ENCODE assay signal across 8 mouse cellular contexts in the genomic region with DNA sequence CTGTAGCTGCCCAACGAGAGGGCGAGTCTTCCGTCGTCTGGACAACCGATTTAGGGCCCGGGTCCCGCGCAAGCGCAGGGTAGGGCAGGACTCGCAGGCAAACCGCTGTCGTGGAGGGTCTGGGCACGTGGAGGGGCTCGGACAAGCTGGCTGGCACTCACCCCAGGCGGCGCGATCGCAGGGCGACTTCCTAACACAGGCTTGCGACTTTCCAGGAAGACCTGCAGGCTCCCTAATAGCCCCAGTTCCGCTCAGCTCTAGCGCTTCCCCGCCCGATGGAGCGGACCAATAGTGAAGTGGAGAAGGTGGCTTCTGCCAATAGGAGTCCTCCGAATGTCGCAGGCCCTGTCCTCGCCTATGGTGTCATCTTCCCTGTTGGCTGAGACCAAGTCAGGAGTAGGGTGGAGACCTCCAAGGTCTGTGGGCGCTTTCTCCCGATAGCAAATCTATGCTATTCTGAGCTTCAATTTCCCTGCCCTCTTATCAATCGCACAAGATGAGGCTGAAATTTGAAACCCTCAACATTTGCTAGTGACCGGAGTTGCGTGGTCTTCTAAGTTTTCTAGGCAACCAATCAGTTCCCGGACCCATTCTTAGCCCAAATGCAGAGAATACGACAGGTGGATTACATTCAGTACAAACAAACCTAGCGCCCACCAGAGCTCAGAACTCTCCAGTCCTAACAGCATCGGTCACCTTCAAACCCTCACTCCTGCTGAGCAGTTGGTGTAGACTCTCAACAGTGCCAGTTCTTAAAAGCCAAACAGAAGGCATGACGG. TPM values are rescaled to one million over a fixed set of nuclear protein-coding genes. Genes with fewer than 3 reads are reported as not detected.
DNase-seq lines count a peak whose midpoint lies in the region; ATAC-seq lines count a peak whose summit lies in the region.

No protein-coding gene starts in this region.

- intact Hi-C loops in gastrocnemius, postnatal 36 days (cut with DNase I), result no loop called here
- intact Hi-C loops in left cerebral cortex, postnatal 25 days (cut with DNase I), result loop anchor here (5.0 kb wide), 1 partner anchor 59 kb away; a partner anchor contains a TSS

- no peaks in the 10 kb centered on the region for H3K4me1 ChIP-seq in intestine, embryonic 16.5 days (ENCODE audit: control insufficient read depth, insufficient read depth, low read length)

- WGBS in intestine, embryonic 16.5 days, result 12% methylated on average over 38 of the region's 38 CpGs

- H3K4me3 ChIP-seq in intestine, embryonic 16.5 days (ENCODE audit: low read length), result peak overlapping the region; percentile 63

- no peaks in the 10 kb centered on the region for H3K9me3 ChIP-seq in intestine, embryonic 16.5 days (ENCODE audit: control insufficient read depth, low read length)

- H3K9ac ChIP-seq in intestine, embryonic 16.5 days (ENCODE audit: low read depth, low read length), result peak overlapping the region; percentile 79

- H3K27me3 ChIP-seq in intestine, embryonic 16.5 days (replicated peaks; ENCODE audit: control insufficient read depth, insufficient read depth, low read length), result no peaks in the 10 kb centered on the region

- peak overlapping the region; percentile 60 for H3K4me2 ChIP-seq in intestine, embryonic 16.5 days (ENCODE audit: low read depth, low read length)

- H3K36me3 ChIP-seq in intestine, embryonic 16.5 days (ENCODE audit: control insufficient read depth, insufficient read depth, low read length), result no peaks in the 10 kb centered on the region

- peak; percentile 99 for ATAC-seq in intestine, embryonic 16.5 days

- no peak overlapping the region for H3K27ac ChIP-seq in intestine, embryonic 16.5 days (ENCODE audit: low read length)

- peak; percentile 90 for DNase-seq in adrenal gland, adult 2 months
- peak; percentile 83 for DNase-seq in embryo, embryonic 11 days
- peak; percentile 60 to 66 for DNase-seq in gastrocnemius, postnatal 36 days
- peak; percentile 74 to 90 for DNase-seq in left cerebral cortex, postnatal 25 days (ENCODE audit: low spot score in 2 of 2)
- DNase-seq in mesoderm, embryonic 11.5 days (ENCODE audit: low read depth, low spot score), result peak; percentile 84
- peak; percentile 76 for DNase-seq in right cerebral cortex, postnatal 25 days
- DNase-seq in urinary bladder, postnatal 36 days (ENCODE audit: low spot score in 2 of 2), result peak; percentile 68 to 79

RNA-seq across cellular contexts. Expression of a gene that starts 0.5 kb away (rescaled TPM):
- 100 to 1,000 TPM in 1 of 2 experiments, 10 to 100 TPM in 1; 55.1 to 112 TPM for total RNA-seq in adrenal gland, adult 2 months (2021)
- 170 and 218 TPM in 2 replicates for polyA plus RNA-seq in adrenal gland, adult 2 months (2012; rRNA removed)
- total RNA-seq in gastrocnemius, postnatal 36 days (2021), result 1 to 10 TPM; 8.4 to 9.0 TPM
- polyA plus RNA-seq in intestine, embryonic 16.5 days (2015; fragmentation: Nextera tagmentation; extraction: Ambion mirVana), result 101 and 102 TPM in 2 replicates
- total RNA-seq in left cerebral cortex, postnatal 25 days (2021), result 10 to 100 TPM; 35.6 to 41.4 TPM

RNA-seq across cellular contexts. Expression of a gene that starts 13.5 kb away (rescaled TPM):
- total RNA-seq in adrenal gland, adult 2 months (2021), result 1 to 10 TPM; 7.1 to 8.7 TPM
- polyA plus RNA-seq in adrenal gland, adult 2 months (2012; rRNA removed), result 38.0 and 43.0 TPM in 2 replicates
- 1 to 10 TPM; 4.9 to 5.3 TPM for total RNA-seq in gastrocnemius, postnatal 36 days (2021)
- 5.8 and 7.5 TPM in 2 replicates for polyA plus RNA-seq in intestine, embryonic 16.5 days (2015; fragmentation: Nextera tagmentation; extraction: Ambion mirVana)
- total RNA-seq in left cerebral cortex, postnatal 25 days (2021), result 10 to 100 TPM; 74.0 to 75.2 TPM

RNA-seq across cellular contexts. Expression of a gene that starts 16.8 kb away (rescaled TPM):
- 1 to 10 TPM; 8.8 to 9.6 TPM for total RNA-seq in adrenal gland, adult 2 months (2021)
- polyA plus RNA-seq in adrenal gland, adult 2 months (2012; rRNA removed), result 11.1 and 12.9 TPM in 2 replicates
- total RNA-seq in gastrocnemius, postnatal 36 days (2021), result 1 to 10 TPM; 3.0 to 3.6 TPM
- polyA plus RNA-seq in intestine, embryonic 16.5 days (2015; fragmentation: Nextera tagmentation; extraction: Ambion mirVana), result 8.6 and 10.0 TPM in 2 replicates
- 10 to 100 TPM; 15.8 to 16.6 TPM for total RNA-seq in left cerebral cortex, postnatal 25 days (2021)

RNA-seq across cellular contexts. Expression of a gene that starts 47.1 kb away (rescaled TPM):
- 100 to 1,000 TPM in 1 of 2 experiments, 10 to 100 TPM in 1; 54.5 to 106 TPM for total RNA-seq in adrenal gland, adult 2 months (2021)
- 28.5 and 30.7 TPM in 2 replicates for polyA plus RNA-seq in adrenal gland, adult 2 months (2012; rRNA removed)
- total RNA-seq in gastrocnemius, postnatal 36 days (2021), result 10 to 100 TPM; 56.4 to 78.2 TPM
- 372 and 405 TPM in 2 replicates for polyA plus RNA-seq in intestine, embryonic 16.5 days (2015; fragmentation: Nextera tagmentation; extraction: Ambion mirVana)
- 100 to 1,000 TPM in 1 of 2 experiments, 10 to 100 TPM in 1; 97.4 to 123 TPM for total RNA-seq in left cerebral cortex, postnatal 25 days (2021)

RNA-seq across cellular contexts. Expression of a gene that starts 59.4 kb away (rescaled TPM):
- 10 to 100 TPM; 21.7 to 23.5 TPM for total RNA-seq in adrenal gland, adult 2 months (2021)
- polyA plus RNA-seq in adrenal gland, adult 2 months (2012; rRNA removed), result 26.1 and 37.8 TPM in 2 replicates
- total RNA-seq in gastrocnemius, postnatal 36 days (2021), result 10 to 100 TPM; 14.1 to 14.4 TPM
- polyA plus RNA-seq in intestine, embryonic 16.5 days (2015; fragmentation: Nextera tagmentation; extraction: Ambion mirVana), result 30.8 and 33.7 TPM in 2 replicates
- 10 to 100 TPM; 20.2 to 25.9 TPM for total RNA-seq in left cerebral cortex, postnatal 25 days (2021)

Comparison
In these comparisons a context has a peak if more than half of its experiments do, and no peak if none do; other contexts are left out.
1. RNA of a gene that starts 13.5 kb away (total RNA-seq): 74.0 to 75.2 TPM in left cerebral cortex, postnatal 25 days; 7.1 to 8.7 TPM in adrenal gland, adult 2 months and 4.9 to 5.3 TPM in gastrocnemius, postnatal 36 days; every median in the first group is over 4 times any median in the second.
2. Peak in every context shown above with its lines, with median percentiles within 50 percentile points of each other: DNase-seq.